Mouse (Mus musculus) gastrocnemius, adult 2 months (tissue): ENCODE measurements around the gene Lyzl6. TPM values are rescaled to one million over a fixed set of nuclear protein-coding genes. Genes with fewer than 3 reads are reported as not detected.
"Not testable (repeated sequence)": the region's sequence is repeated elsewhere in the genome, so short reads cannot be mapped to it uniquely, and the experiment has no call there.

Experiments
- DNase-seq: peaks from one replicate; pipeline ENCODE4 v3.0.0; 2022
- H3K27ac ChIP-seq: fragments of 200-600 bp; 2 replicates; pipeline ENCODE4 v1.8.1; 2022; ENCODE audit warnings: mild to moderate bottlenecking
- H3K4me3 ChIP-seq: fragments of 200-600 bp; 2 replicates; pipeline ENCODE4 v1.8.1; 2022; ENCODE audit warnings: mild to moderate bottlenecking, moderate library complexity
- CTCF ChIP-seq: fragments of 200-600 bp; IDR thresholded peaks from 2 replicates; pipeline ENCODE4 v1.8.1; 2022; ENCODE audit warnings: antibody characterized with exemption, mild to moderate bottlenecking, moderate library complexity
- intact Hi-C: fragments of 180-260 bp; cut with DNase I; formaldehyde crosslinking; loops from one replicate; pipeline ENCODE4 v1.15.1; 2025
- long read RNA-seq, 2 experiments: library from polyadenylated mRNA; stranded (forward); transcript quantifications; one replicate each; pipeline ENCODE4 v2.0.0; 2021
- total RNA-seq, 2 experiments: library from RNA; stranded (reverse); gene quantifications; 2 replicates each; pipeline ENCODE4 v1.2.3; 2021

Gene Lyzl6
- total RNA-seq, result not detected
- long read RNA-seq, experiment 1, result 0 reads
- long read RNA-seq, experiment 2, result 0 reads

DNA sequence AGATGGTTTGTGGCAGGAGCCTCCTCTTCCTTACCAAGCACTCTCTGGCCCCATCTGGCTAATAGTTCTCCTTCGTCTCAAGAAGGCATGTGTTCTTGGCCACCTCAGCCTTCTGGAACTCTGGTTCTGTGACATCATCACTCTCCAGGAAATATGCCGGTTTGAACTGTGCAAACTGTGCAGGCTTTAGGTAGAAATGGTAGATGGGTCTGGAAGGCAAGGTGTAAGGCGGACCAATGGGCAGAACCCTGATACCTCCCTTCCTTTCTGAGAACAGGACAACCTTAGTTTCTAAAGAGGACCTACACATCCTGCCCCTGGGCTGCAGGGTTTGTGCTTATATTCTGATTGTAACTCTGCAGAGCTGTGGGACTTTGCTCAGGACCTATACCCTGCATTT is at the start of gene Lyzl6:
Lyzl6 (minus strand) TSS at position 101 of the 400 bp plus-strand sequence.
- intact Hi-C loops, result loop anchor here (1.0 to 2.0 kb wide), 2 partner anchors 36 to 120 kb away; no protein-coding TSS in a partner anchor
- H3K27ac ChIP-seq, result no peak within 1 kb of the TSS
- TF ChIP-seq CTCF, result no peak
- no peak within 1 kb of the TSS for H3K4me3 ChIP-seq
- no peak for DNase-seq

DNA sequence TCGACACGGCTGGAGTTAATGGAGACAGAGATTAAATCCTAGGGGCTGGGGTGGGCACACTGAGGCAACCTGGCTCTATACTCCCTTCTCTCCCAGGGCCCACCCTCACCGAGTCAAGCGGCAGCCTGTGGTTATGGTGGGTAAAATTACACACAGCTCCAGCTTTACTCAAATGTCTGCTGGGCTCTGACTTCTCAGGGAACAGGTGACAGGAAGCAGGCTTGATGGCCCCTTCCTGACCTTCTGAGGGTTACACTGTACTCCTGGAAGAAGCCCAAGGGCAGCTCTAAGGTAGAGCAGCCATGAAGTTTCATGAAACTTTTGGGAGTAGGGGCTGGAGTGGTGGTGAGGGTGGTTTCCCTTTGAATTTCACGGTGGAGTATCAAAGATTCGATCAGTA is 48.0 kb upstream of the Lyzl6 start:
- intact Hi-C loops, result no loop called here
- no peak for DNase-seq
- TF ChIP-seq CTCF, result no peak
- Histone ChIP-seq H3K4me3 (no peak overlapping the region), H3K27ac (peak overlapping the region; percentile 12; the same call in 1 of the 2 replicates)

GRCm38 (mm10) chr11:103685261-103685736 is 46.6 kb upstream of the Lyzl6 start:
- no peak for DNase-seq
- no peak for TF ChIP-seq CTCF
- Histone ChIP-seq H3K4me3 (no peak overlapping the region), H3K27ac (no peak overlapping the region)
- intact Hi-C loops, result no loop called here

DNA sequence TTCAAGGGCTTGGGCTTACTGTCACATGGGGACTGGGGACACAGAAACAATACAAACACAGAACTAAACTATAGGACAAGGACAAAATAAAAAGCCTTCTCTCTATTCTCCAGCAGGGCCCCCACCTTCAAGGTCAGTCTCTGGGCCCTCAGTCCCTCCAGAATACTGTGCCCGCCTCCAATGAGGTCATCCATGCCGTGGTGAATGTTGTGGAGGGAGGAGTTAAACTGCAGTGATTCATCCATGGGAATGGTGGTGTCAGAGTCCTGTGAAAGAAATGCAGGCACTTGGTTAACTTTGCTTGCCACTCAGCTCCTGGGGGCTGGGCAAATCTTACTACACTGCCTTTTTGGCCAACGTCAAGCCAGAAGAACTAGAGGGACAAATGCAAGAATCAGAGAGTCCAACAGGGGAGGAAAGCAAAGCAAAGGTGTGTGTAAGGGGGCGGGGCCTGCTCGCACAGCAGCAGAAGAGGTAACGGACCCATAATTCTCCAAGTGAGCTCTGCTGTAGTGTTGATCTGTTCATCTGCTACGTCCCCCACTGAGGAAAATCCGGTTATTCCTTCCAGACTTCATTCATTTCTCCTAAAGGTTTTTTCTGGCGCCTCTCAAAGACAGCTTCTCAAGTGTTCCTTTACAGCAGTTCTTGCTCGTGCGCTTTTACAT is 45.1 kb upstream of the Lyzl6 start:
- H3K4me3 ChIP-seq, result no peak overlapping the region
- H3K27ac ChIP-seq, result no peak overlapping the region
- intact Hi-C loops, result no loop called here
- TF ChIP-seq CTCF, result no peak
- no peak for DNase-seq

DNA sequence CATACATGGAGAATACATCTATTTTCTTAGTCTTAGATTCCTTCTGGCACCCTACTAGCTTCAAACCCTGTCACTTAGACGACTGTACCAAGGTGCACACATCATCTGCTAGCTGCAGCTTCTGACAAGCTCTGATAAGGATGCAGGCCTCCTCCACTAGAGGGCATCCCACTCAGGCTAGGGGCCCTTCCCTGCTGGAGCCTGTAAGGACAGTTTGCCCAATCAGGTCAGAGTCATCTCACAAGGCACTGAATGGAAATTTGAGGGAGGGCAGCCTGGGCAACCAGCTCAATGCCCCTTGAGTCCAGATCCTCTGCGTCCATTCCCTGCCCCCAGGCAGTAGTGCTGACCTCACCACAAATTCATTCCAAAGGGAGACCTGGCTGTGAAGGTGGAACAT is 38.4 kb upstream of the Lyzl6 start:
- intact Hi-C loops, result loop anchor here (10.0 kb wide), 1 partner anchor 322 kb away; no protein-coding TSS in a partner anchor
- H3K4me3 ChIP-seq, H3K27ac ChIP-seq: not testable (repeated sequence)
- DNase-seq, result peak; percentile 54
- peak; percentile 65 for TF ChIP-seq CTCF

- Histone ChIP-seq H3K4me3 (no peak overlapping the region), H3K27ac (no peak overlapping the region)
- TF ChIP-seq CTCF, result peak; percentile 87
- peak; percentile 37 for DNase-seq
- intact Hi-C loops, result loop anchor here (2.0 to 10.0 kb wide), 2 partner anchors 37 to 321 kb away; partner anchors contain the start of gene Lyzl6
These were observed 36.9 kb upstream of the Lyzl6 start for GRCm38 (mm10) chr11:103675556-103675955.

- intact Hi-C loops, result no loop called here
- Histone ChIP-seq H3K4me3 (no peak overlapping the region), H3K27ac (no peak overlapping the region)
- DNase-seq, result no peak
- no peak for TF ChIP-seq CTCF
These were observed 28.3 kb upstream of the Lyzl6 start for GRCm38 (mm10) chr11:103666907-103667426.

GRCm38 (mm10) chr11:103666181-103666906 is 27.7 kb upstream of the Lyzl6 start:
- no peak overlapping the region for H3K4me3 ChIP-seq
- H3K27ac ChIP-seq, result no peak overlapping the region
- no peak for DNase-seq
- TF ChIP-seq CTCF, result no peak
- intact Hi-C loops, result no loop called here

- no peak overlapping the region for H3K4me3 ChIP-seq
- intact Hi-C loops, result no loop called here
- DNase-seq, result no peak
- no peak for TF ChIP-seq CTCF
- no peak overlapping the region for H3K27ac ChIP-seq
These were observed 27.0 kb upstream of the Lyzl6 start for GRCm38 (mm10) chr11:103665695-103666094.

DNA sequence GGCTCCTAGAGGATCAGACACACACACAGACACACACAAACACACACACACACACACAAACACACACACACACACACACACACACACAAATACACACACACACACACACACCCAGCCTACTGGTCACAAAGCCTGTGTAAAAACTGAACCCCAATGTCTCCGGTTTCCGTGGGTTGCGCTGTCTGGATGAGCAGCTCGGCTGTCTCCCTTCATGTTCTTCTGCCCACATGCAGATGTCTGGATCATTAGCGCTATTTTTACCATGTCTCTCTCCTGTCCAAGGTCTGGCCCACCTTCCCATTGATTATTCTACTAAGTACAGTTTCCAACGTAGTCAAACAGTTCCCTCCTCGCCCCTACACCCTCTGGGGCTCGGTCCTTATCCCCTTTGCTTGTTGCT is 24.4 kb upstream of the Lyzl6 start:
- no peak for DNase-seq
- intact Hi-C loops, result no loop called here
- no peak for TF ChIP-seq CTCF
- Histone ChIP-seq H3K4me3 (no peak overlapping the region), H3K27ac (no peak overlapping the region)

DNA sequence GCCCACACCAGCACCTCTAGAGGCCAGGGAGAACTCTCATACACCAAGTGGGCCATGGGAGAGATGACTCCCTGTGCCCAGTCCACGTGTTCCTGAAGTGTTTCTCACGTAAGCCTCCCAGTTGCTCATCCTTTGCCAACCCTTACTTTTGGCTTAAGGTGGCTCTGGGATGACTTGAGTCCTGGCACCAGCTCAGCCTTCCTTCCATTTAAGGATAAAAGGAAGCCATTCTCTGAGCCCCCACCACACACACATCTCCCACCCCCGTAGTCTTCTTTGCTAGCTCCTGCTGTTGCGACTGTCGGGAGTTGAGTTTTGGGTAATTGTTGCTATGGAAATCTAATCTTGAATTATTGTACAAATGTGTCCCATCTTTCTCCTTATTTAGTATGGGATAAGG is 23.9 kb upstream of the Lyzl6 start:
- no peak for TF ChIP-seq CTCF
- intact Hi-C loops, result no loop called here
- H3K4me3 ChIP-seq, result no peak overlapping the region
- DNase-seq, result no peak
- no peak overlapping the region for H3K27ac ChIP-seq

DNA sequence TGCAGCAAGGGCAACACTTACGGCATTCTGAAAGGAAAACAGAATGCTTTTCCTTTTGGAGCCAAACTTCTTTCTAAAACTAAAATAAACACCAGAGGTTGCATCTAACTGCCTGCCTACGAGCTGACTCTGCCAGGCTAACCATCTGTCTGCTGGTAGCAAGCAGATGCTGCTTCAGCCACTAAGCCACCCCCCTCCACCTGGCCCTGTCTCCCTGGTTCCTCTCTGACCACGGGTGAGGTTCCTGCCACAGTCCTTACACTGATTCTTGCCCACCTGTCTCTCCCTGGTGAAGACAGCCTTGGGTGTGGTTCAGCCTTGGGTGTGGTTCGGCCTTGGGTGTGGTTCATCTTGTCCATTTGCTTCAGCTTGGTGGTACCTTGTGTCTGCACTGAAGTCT is 23.2 kb upstream of the Lyzl6 start:
- Histone ChIP-seq H3K4me3 (no peak overlapping the region), H3K27ac (no peak overlapping the region)
- no peak for DNase-seq
- TF ChIP-seq CTCF, result no peak
- intact Hi-C loops, result no loop called here

- H3K27ac ChIP-seq, result no peak overlapping the region
- no peak for DNase-seq
- intact Hi-C loops, result no loop called here
- TF ChIP-seq CTCF, result no peak
- no peak overlapping the region for H3K4me3 ChIP-seq
These were observed 19.5 kb upstream of the Lyzl6 start for GRCm38 (mm10) chr11:103658189-103658588.
